In the genomic region with DNA sequence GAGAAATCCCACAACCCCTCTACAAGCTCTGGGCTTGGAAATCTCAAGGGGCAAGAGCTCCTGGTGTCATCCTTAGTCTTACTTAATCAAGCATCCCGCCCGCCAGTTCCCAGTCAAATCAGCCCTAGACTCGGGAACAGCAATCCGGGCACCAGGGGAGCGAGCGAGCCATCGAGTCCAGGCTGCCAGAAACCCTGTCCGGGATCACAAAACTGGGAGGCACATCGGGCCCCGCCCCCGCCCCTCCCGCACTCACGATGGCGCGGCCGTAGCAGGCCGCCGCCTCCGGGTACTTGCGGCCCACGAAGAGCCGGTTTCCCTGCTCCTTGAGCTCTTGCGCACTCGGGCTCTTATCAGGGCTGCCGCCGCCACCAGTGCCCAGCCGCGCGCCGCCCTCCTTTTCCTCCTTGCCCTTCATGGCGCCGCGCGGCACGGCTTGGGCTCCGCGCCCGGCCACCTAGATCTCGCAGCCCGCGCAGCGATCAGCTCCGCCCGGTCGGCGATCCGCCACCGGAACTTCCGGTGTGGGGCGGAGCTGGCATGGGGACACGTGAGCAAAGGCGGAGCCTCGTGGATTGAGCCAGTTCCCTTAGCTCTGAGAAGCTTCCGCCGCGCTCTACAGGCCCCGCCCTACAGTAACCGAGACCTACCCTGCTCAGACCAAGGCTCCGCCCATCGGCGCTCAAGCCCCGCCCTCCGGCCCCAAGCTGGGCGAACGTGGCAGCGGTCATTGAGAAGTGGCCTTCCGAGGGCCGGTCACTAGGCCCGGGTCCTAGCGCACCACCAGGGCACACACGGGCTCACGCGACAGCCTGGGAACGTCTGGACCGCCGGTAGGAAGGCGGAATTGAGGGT, we compare ENCODE assay signal across 8 mouse cellular contexts. TPM values are rescaled to one million over a fixed set of nuclear protein-coding genes. Genes with fewer than 3 reads are reported as not detected.
DNase-seq lines count a peak whose midpoint lies in the region; ATAC-seq lines count a peak whose summit lies in the region.

No protein-coding gene starts in this region.

- H3K27me3 ChIP-seq in forebrain, embryonic 10.5 days (ENCODE audit: poor library complexity, severe bottlenecking): no peaks in the 10 kb centered on the region
- no peaks in the 10 kb centered on the region for H3K27me3 ChIP-seq in heart, embryonic 16.5 days (ENCODE audit: control insufficient read depth, insufficient read depth, low read length)
- H3K27me3 ChIP-seq in liver, embryonic 15.5 days: no peaks in the 10 kb centered on the region
- H3K27me3 ChIP-seq in neural tube, embryonic 12.5 days (replicated peaks): no peaks in the 10 kb centered on the region

- ATAC-seq in CD4-positive, CD25-positive, alpha-beta regulatory T cell, adult 4 months: peak; percentile 93
- peak; percentile 91 for ATAC-seq in heart, embryonic 16.5 days (replicated peaks; ENCODE audit: extremely low read depth, insufficient read depth, low FRiP score)
- ATAC-seq in liver, embryonic 15.5 days (ENCODE audit: insufficient read depth): peak; percentile 87
- ATAC-seq in neural tube, embryonic 12.5 days (ENCODE audit: low FRiP score, low read depth): peak; percentile 90

- under 1% methylated on average over 77 of the region's 77 CpGs for WGBS in forebrain, embryonic 10.5 days
- WGBS in heart, embryonic 16.5 days: under 1% methylated on average over 77 of the region's 77 CpGs
- 0% methylated on average over 75 of the region's 77 CpGs for WGBS in liver, embryonic 15.5 days (ENCODE audit: insufficient replicate concordance)
- under 1% methylated on average over 77 of the region's 77 CpGs for WGBS in neural tube, embryonic 12.5 days

- H3K4me2 ChIP-seq in heart, embryonic 16.5 days (ENCODE audit: low read depth, low read length): peak overlapping the region; percentile 98
- H3K4me2 ChIP-seq in liver, embryonic 15.5 days: peak overlapping the region; percentile 92
- H3K4me2 ChIP-seq in neural tube, embryonic 12.5 days (replicated peaks): peak overlapping the region; percentile 95

- peaks cover 60% of the 10 kb centered on the region for H3K36me3 ChIP-seq in forebrain, embryonic 10.5 days (replicated peaks)
- peaks cover 19% of the 10 kb centered on the region for H3K36me3 ChIP-seq in heart, embryonic 16.5 days (ENCODE audit: control insufficient read depth, insufficient read depth)
- H3K36me3 ChIP-seq in liver, embryonic 15.5 days (replicated peaks): peaks cover 41% of the 10 kb centered on the region
- peaks cover 32% of the 10 kb centered on the region for H3K36me3 ChIP-seq in neural tube, embryonic 12.5 days

- H3K27ac ChIP-seq in forebrain, embryonic 10.5 days: peak overlapping the region; percentile 96
- peak overlapping the region; percentile 99 for H3K27ac ChIP-seq in heart, embryonic 16.5 days (ENCODE audit: low read length)
- H3K27ac ChIP-seq in liver, embryonic 15.5 days (replicated peaks): peak overlapping the region; percentile 90
- peak overlapping the region; percentile 88 for H3K27ac ChIP-seq in neural tube, embryonic 12.5 days

- no peaks in the 10 kb centered on the region for H3K9me3 ChIP-seq in forebrain, embryonic 10.5 days
- no peaks in the 10 kb centered on the region for H3K9me3 ChIP-seq in heart, embryonic 16.5 days (replicated peaks; ENCODE audit: control insufficient read depth, low read length)
- no peaks in the 10 kb centered on the region for H3K9me3 ChIP-seq in liver, embryonic 15.5 days (replicated peaks)
- H3K9me3 ChIP-seq in neural tube, embryonic 12.5 days: no peaks in the 10 kb centered on the region

- H3K4me3 ChIP-seq in forebrain, embryonic 10.5 days: peak overlapping the region; percentile 77
- peak overlapping the region; percentile 90 for H3K4me3 ChIP-seq in heart, embryonic 16.5 days (ENCODE audit: low read length)
- H3K4me3 ChIP-seq in liver, embryonic 15.5 days (replicated peaks): peak overlapping the region; percentile 72
- H3K4me3 ChIP-seq in neural tube, embryonic 12.5 days: peak overlapping the region; percentile 79

- peak; percentile 98 for DNase-seq in c-Kit-negative CD71-positive TER-119-positive erythroid progenitor cells, embryonic 14.5 days (ENCODE audit: low read depth, low spot score)
- peak; percentile 100 for DNase-seq in forebrain, embryonic 10.5 days (ENCODE audit: extremely low spot score, low spot score)
- DNase-seq in kidney, postnatal 36 days: peak; percentile 100
- DNase-seq in telencephalon, adult 2 months (ENCODE audit: low read depth, low spot score): peak; percentile 99

- H3K4me1 ChIP-seq in forebrain, embryonic 10.5 days: peaks cover 91% of the 10 kb centered on the region
- peaks cover 70% of the 10 kb centered on the region for H3K4me1 ChIP-seq in heart, embryonic 16.5 days (ENCODE audit: control insufficient read depth, insufficient read depth, low read length)
- peaks cover 92% of the 10 kb centered on the region for H3K4me1 ChIP-seq in liver, embryonic 15.5 days (replicated peaks)
- peaks cover 82% of the 10 kb centered on the region for H3K4me1 ChIP-seq in neural tube, embryonic 12.5 days

- peak overlapping the region; percentile 97 for H3K9ac ChIP-seq in heart, embryonic 16.5 days (ENCODE audit: low read length)
- H3K9ac ChIP-seq in liver, embryonic 15.5 days: peak overlapping the region; percentile 79
- peak overlapping the region; percentile 92 for H3K9ac ChIP-seq in neural tube, embryonic 12.5 days

RNA-seq across cellular contexts. Expression of a gene that starts 0.5 kb away (rescaled TPM):
- 10 to 100 TPM; 75.1 to 75.2 TPM for polyA plus RNA-seq in CD4-positive, CD25-positive, alpha-beta regulatory T cell, adult 4 months (2017; shearing (Covaris generic))
- polyA plus RNA-seq in forebrain, embryonic 10.5 days (2016; fragmentation: Nextera tagmentation; extraction: Ambion mirVana): 403 TPM in 2 replicates
- 292 and 304 TPM in 2 replicates for polyA plus RNA-seq in heart, embryonic 16.5 days (2015; fragmentation: Nextera tagmentation; extraction: Ambion mirVana)
- polyA plus RNA-seq in liver, embryonic 15.5 days (2015; fragmentation: Nextera tagmentation; extraction: Ambion mirVana): 114 and 130 TPM in 2 replicates
- polyA plus RNA-seq in neural tube, embryonic 12.5 days (2016; fragmentation: Nextera tagmentation; extraction: Ambion mirVana): 293 and 301 TPM in 2 replicates

RNA-seq across cellular contexts. Expression of a gene that starts 4.0 kb away (rescaled TPM):
- 10 to 100 TPM; 22.2 to 42.8 TPM for polyA plus RNA-seq in CD4-positive, CD25-positive, alpha-beta regulatory T cell, adult 4 months (2017; shearing (Covaris generic))
- polyA plus RNA-seq in forebrain, embryonic 10.5 days (2016; fragmentation: Nextera tagmentation; extraction: Ambion mirVana): 53.9 and 58.7 TPM in 2 replicates
- 35.0 and 36.6 TPM in 2 replicates for polyA plus RNA-seq in heart, embryonic 16.5 days (2015; fragmentation: Nextera tagmentation; extraction: Ambion mirVana)
- 19.6 and 25.2 TPM in 2 replicates for polyA plus RNA-seq in liver, embryonic 15.5 days (2015; fragmentation: Nextera tagmentation; extraction: Ambion mirVana)
- 67.7 and 72.6 TPM in 2 replicates for polyA plus RNA-seq in neural tube, embryonic 12.5 days (2016; fragmentation: Nextera tagmentation; extraction: Ambion mirVana)

RNA-seq across cellular contexts. Expression of a gene that starts 4.4 kb away (rescaled TPM):
- not detected for polyA plus RNA-seq in CD4-positive, CD25-positive, alpha-beta regulatory T cell, adult 4 months (2017; shearing (Covaris generic))
- 0.93 and 1.3 TPM in 2 replicates for polyA plus RNA-seq in forebrain, embryonic 10.5 days (2016; fragmentation: Nextera tagmentation; extraction: Ambion mirVana)
- polyA plus RNA-seq in heart, embryonic 16.5 days (2015; fragmentation: Nextera tagmentation; extraction: Ambion mirVana): 1.6 and 1.7 TPM in 2 replicates
- 0.25 and 0.48 TPM in 2 replicates for polyA plus RNA-seq in liver, embryonic 15.5 days (2015; fragmentation: Nextera tagmentation; extraction: Ambion mirVana)
- polyA plus RNA-seq in neural tube, embryonic 12.5 days (2016; fragmentation: Nextera tagmentation; extraction: Ambion mirVana): 8.1 and 8.6 TPM in 2 replicates

RNA-seq across cellular contexts. Expression of a gene that starts 8.9 kb away (rescaled TPM):
- 1 to 10 TPM in 1 of 2 experiments, under 1 TPM in 1; 0.79 to 1.7 TPM for polyA plus RNA-seq in CD4-positive, CD25-positive, alpha-beta regulatory T cell, adult 4 months (2017; shearing (Covaris generic))
- polyA plus RNA-seq in forebrain, embryonic 10.5 days (2016; fragmentation: Nextera tagmentation; extraction: Ambion mirVana): 1.7 and 2.3 TPM in 2 replicates
- polyA plus RNA-seq in heart, embryonic 16.5 days (2015; fragmentation: Nextera tagmentation; extraction: Ambion mirVana): 2.0 and 2.5 TPM in 2 replicates
- 0.46 and 0.52 TPM in 2 replicates for polyA plus RNA-seq in liver, embryonic 15.5 days (2015; fragmentation: Nextera tagmentation; extraction: Ambion mirVana)
- polyA plus RNA-seq in neural tube, embryonic 12.5 days (2016; fragmentation: Nextera tagmentation; extraction: Ambion mirVana): 3.9 and 4.8 TPM in 2 replicates

RNA-seq across cellular contexts. Expression of a gene that starts 9.2 kb away (rescaled TPM):
- polyA plus RNA-seq in CD4-positive, CD25-positive, alpha-beta regulatory T cell, adult 4 months (2017; shearing (Covaris generic)): 10 to 100 TPM; 19.4 to 53.9 TPM
- 29.6 and 34.0 TPM in 2 replicates for polyA plus RNA-seq in forebrain, embryonic 10.5 days (2016; fragmentation: Nextera tagmentation; extraction: Ambion mirVana)
- 18.7 and 19.8 TPM in 2 replicates for polyA plus RNA-seq in heart, embryonic 16.5 days (2015; fragmentation: Nextera tagmentation; extraction: Ambion mirVana)
- 11.7 and 13.0 TPM in 2 replicates for polyA plus RNA-seq in liver, embryonic 15.5 days (2015; fragmentation: Nextera tagmentation; extraction: Ambion mirVana)
- 27.6 and 28.6 TPM in 2 replicates for polyA plus RNA-seq in neural tube, embryonic 12.5 days (2016; fragmentation: Nextera tagmentation; extraction: Ambion mirVana)

Comparison
In these comparisons a context has a peak if more than half of its experiments do, and no peak if none do; other contexts are left out.
1. Peak in every context shown above with its lines: DNase-seq, ATAC-seq, H3K4me3 ChIP-seq and H3K27ac ChIP-seq.